Mouse (Mus musculus) hindbrain, embryonic 15.5 days (tissue): ENCODE measurements around the gene Rimbp3. TPM values are rescaled to one million over a fixed set of nuclear protein-coding genes. Genes with fewer than 3 reads are reported as not detected.
A peak's percentile ranks its signal among the peaks of the same experiment; 100 is the strongest.
"Not testable (repeated sequence)": the region's sequence is repeated elsewhere in the genome, so short reads cannot be mapped to it uniquely, and the experiment has no call there.

Experiments
- ATAC-seq: fragments of 200-750 bp; cut with Nextera tagmentation; 2 replicates; pipeline ENCODE4 v1.8.0; 2017; ENCODE audit warnings: low read depth, moderate number of reproducible peaks, moderate TSS enrichment; ENCODE audit not compliant: low FRiP score
- H3K27ac ChIP-seq: fragments of 300-500 bp; sonication (generic); replicated peaks from 2 replicates; pipeline ENCODE4 v1.5.1; 2015; ENCODE audit warnings: mild to moderate bottlenecking, inconsistent platforms
- H3K27me3 ChIP-seq: fragments of 300-500 bp; sonication (generic); 2 replicates; pipeline ENCODE4 v1.6.1; 2015; ENCODE audit warnings: control low read depth, inconsistent platforms
- H3K36me3 ChIP-seq: fragments of 300-500 bp; sonication (generic); 2 replicates; pipeline ENCODE4 v1.6.1; 2015; ENCODE audit warnings: control low read depth, inconsistent platforms
- H3K4me1 ChIP-seq: fragments of 300-500 bp; sonication (generic); replicated peaks from 2 replicates; pipeline ENCODE4 v1.6.1; 2015; ENCODE audit warnings: control low read depth, inconsistent platforms
- H3K4me2 ChIP-seq: fragments of 300-500 bp; sonication (generic); 2 replicates; pipeline ENCODE4 v1.6.1; 2015; ENCODE audit warnings: moderate library complexity, mild to moderate bottlenecking, inconsistent platforms
- H3K4me3 ChIP-seq: fragments of 300-500 bp; sonication (generic); 2 replicates; pipeline ENCODE4 v1.5.1; 2015; ENCODE audit warnings: mild to moderate bottlenecking, inconsistent platforms
- H3K9ac ChIP-seq: fragments of 300-500 bp; sonication (generic); 2 replicates; pipeline ENCODE4 v1.6.1; 2015; ENCODE audit warnings: inconsistent platforms
- H3K9me3 ChIP-seq: fragments of 300-500 bp; sonication (generic); 2 replicates; pipeline ENCODE4 v1.6.1; 2016; ENCODE audit warnings: control low read depth, inconsistent platforms
- WGBS: fragments of 180-500 bp; shearing (Covaris S2); methylation state at CpG from one replicate; pipeline ENCODE4 v1.1.7; 2015; 5-methylcytosine and 5-hydroxymethylcytosine counted together
- polyA plus RNA-seq: library from polyadenylated mRNA; unstranded; fragments of >200 nt; fragmentation: Nextera tagmentation; extraction: Ambion mirVana; gene quantifications from 2 replicates; pipeline ENCODE4 v1.2.1, GENCODE M21; 2015

Rimbp3 gene
- polyA plus RNA-seq, 1 experiment from 2014 or later, result 1.8 TPM

DNA sequence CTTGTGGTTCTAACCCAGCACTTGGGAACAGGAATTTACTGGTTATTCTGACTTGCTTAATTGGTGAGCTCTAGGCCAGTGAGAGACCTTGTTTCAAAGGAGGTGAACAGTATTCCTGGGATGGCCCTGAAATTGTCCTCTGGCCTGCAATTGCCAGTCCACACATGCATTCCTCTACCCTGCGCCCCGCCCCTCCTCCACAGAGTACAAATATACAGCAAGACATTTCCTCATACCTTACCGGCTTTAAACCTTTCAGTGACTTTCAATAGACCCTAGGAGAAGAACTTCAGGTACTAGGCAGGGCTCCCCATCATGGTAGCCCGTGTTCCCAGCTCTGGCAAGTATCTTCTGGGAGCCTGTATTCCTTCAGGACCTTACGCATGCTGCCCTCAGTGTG lies 17.2 kb downstream of the Rimbp3 start:
- Histone ChIP-seq H3K27me3 (no peaks in the 10 kb centered on the region), H3K4me2 (no peak overlapping the region), H3K4me1 (no peaks in the 10 kb centered on the region), H3K4me3 (no peak overlapping the region), H3K27ac (no peak overlapping the region), H3K9me3 (no peaks in the 10 kb centered on the region), H3K36me3 (no peaks in the 10 kb centered on the region), H3K9ac (no peak overlapping the region)
- WGBS, result 92% methylated on average over 5 of the region's 5 CpGs
- ATAC-seq, result no peak

DNA sequence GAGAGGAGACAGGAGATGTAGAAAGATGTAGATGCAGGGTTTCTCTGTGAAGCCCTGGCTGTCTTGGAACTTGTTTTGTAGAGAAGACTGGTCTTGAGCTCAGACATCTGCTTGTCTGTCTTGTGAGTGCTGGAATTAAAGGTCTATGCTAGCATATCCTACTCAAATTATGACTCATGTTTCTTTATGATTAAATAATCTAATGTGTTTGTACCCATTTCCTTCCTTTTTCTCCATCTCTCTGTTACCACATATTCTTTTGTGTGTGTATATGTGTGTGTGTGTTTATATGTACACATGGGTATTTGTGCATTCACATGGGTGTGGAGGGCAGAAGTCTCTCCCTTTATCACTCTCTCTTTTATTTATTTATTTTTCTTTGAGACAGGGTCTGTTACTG lies 18.1 kb downstream of the Rimbp3 start:
- ATAC-seq, result no peak
- Histone ChIP-seq H3K9me3 (no peaks in the 10 kb centered on the region), H3K4me2 (no peak overlapping the region), H3K4me3 (no peak overlapping the region), H3K4me1 (no peaks in the 10 kb centered on the region), H3K36me3 (no peaks in the 10 kb centered on the region), H3K9ac (no peak overlapping the region), H3K27me3 (no peaks in the 10 kb centered on the region), H3K27ac (no peak overlapping the region)

DNA sequence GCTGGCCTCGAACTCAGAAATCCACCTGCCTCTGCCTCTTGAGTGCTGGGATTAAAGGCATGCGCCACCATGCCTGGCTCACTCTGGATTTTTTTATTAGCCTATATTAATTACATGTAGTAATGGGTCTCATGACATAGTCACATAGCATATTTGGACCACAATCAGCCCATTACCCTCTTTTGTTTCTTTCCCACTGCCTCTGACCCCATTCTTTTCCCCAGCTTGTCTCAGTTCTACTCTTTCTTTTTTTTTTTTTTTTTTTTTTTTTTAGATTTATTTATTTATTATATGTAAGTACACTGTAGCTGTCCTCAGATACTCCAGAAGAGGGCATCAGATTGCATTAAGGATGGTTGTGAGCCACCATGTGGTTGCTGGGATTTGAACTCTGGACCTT lies 23.1 kb downstream of the Rimbp3 start:
- H3K4me1 ChIP-seq, result peaks cover 30% of the 10 kb centered on the region
- not testable (repeated sequence) for H3K9me3 ChIP-seq, H3K27ac ChIP-seq, ATAC-seq, H3K9ac ChIP-seq, H3K4me2 ChIP-seq, H3K4me3 ChIP-seq, H3K36me3 ChIP-seq, H3K27me3 ChIP-seq
- 90% methylated on average over 2 of the region's 2 CpGs for WGBS

DNA sequence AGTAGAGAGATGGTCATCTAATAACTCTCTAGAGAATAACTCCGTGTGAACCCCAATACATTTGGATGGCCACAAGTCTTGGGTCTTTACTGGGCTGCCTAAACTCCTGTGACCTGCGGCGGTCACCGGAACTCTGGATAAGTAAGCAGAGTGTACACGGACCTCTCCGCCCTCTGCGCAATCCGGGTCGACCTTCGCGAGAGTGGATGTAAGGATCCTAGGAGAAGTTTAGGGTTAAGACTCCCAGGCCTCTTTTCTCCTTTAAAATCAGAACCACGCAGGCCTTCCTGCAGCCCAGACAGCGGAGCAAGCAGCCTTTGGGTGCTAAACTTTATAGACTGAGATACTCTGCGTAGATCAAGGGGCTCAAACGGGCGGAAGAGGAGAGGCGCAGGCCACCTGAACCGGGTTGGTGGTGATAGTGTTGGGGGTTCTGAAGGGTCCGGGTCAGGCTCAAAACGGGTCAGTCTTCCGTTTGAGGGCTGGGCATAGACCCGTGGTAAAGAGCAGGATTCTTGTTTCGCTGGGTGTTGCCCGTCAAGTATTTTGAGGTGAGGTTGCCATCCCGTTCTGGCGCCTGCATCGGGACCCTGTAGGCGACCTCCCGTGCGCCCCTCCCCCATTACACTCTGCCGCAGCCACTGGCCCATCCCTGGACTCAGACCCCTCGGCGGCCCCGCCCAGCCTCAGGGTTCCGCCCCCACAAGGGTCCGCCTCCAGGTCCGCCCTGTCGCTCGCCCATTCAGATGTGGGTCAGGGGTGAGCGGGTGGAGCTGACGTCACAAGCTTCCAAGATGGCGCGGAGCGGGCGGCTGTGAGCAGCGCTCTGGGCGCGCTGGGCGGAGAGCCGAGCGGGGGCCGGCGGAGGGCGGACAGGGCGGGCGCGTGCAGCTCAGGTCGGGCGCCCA lies 24.6 kb downstream of the Rimbp3 start, which contains the start of gene Hic2:
Hic2 (plus strand) TSS at position 779 of the 908 bp plus-strand sequence.
- peak within 1 kb of the TSS; percentile 95 for H3K27ac ChIP-seq
- peak; percentile 95 for ATAC-seq
- peak within 1 kb of the TSS; percentile 83 for H3K4me3 ChIP-seq
- H3K9me3 ChIP-seq, result no peaks in the 10 kb centered on the region
- H3K36me3 ChIP-seq, result no peaks in the 10 kb centered on the region
- H3K27me3 ChIP-seq, result no peaks in the 10 kb centered on the region
- H3K4me2 ChIP-seq, result peak within 1 kb of the TSS; percentile 81
- H3K9ac ChIP-seq, result peak within 1 kb of the TSS; percentile 91
- peaks cover 37% of the 10 kb centered on the region for H3K4me1 ChIP-seq
- WGBS, result under 1% methylated on average over 59 of the region's 59 CpGs

DNA sequence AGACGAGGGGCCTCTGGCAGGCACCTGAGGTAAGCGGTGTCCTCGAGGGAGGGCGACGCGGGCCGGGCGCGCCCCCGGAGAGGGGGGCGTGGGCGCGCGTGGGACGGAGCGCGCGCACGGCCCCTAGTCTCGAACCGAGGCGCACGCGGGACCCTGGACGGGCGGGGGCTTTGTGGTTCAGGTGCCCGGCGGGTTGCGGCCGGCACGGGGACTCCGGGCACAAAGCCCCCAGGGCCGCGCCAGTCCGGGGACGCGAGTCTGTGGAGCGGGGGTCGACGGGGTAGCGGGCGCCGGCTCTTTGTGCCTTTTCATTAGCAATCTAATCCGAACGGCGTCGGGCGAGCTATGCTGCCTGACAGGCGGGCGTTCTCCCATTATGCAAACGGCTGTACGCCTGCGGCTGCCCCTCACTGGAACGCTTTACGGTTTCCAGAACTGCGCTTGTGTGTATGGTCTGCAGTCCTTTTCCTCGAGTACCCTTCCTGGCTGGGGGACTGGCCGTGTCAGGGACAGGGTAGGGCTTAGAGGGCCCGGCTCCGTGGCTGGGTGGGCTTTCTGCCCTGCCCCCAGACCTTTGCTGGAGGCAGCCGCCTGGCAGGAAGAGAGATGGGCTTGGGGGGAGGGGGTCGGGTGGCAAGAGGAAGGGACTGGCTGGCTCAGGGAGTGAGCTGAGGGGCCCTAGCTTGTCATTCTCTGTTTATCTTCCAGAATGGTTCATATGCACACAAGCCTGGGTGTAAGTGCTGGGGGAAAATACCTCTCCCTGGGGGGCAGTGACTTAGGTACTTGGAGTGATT lies 25.5 kb downstream of the Rimbp3 start:
- no peaks in the 10 kb centered on the region for H3K27me3 ChIP-seq
- peak overlapping the region; percentile 95 for H3K27ac ChIP-seq
- H3K4me1 ChIP-seq, result peaks cover 45% of the 10 kb centered on the region
- WGBS, result under 1% methylated on average over 56 of the region's 62 CpGs
- no peaks in the 10 kb centered on the region for H3K36me3 ChIP-seq
- H3K4me2 ChIP-seq, result peak overlapping the region; percentile 81
- peak overlapping the region; percentile 91 for H3K9ac ChIP-seq
- peak; percentile 74 for ATAC-seq
- H3K9me3 ChIP-seq, result no peaks in the 10 kb centered on the region
- peak overlapping the region; percentile 83 for H3K4me3 ChIP-seq

DNA sequence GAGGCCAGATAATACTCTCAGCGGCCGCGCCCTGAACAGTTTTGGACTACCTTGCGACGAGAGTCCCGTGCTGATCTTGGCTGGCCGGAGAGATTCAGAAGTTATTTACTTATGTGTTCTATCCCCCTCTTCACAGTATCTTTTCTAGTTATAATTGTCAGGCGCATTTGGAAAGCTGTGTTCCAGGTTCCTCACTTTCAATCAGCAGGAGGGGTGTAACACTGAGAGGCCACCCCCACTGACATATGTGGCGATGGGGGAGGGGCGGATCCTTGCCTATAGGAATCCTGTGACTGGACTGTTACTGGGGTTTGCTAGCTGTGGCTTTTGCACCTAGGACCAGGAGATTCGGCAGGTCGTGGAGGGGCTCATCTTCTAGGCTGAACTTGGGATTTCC lies 26.1 kb downstream of the Rimbp3 start:
- no peaks in the 10 kb centered on the region for H3K27me3 ChIP-seq
- WGBS, result 1% methylated on average over 12 of the region's 12 CpGs
- H3K27ac ChIP-seq, result peak overlapping the region; percentile 95

DNA sequence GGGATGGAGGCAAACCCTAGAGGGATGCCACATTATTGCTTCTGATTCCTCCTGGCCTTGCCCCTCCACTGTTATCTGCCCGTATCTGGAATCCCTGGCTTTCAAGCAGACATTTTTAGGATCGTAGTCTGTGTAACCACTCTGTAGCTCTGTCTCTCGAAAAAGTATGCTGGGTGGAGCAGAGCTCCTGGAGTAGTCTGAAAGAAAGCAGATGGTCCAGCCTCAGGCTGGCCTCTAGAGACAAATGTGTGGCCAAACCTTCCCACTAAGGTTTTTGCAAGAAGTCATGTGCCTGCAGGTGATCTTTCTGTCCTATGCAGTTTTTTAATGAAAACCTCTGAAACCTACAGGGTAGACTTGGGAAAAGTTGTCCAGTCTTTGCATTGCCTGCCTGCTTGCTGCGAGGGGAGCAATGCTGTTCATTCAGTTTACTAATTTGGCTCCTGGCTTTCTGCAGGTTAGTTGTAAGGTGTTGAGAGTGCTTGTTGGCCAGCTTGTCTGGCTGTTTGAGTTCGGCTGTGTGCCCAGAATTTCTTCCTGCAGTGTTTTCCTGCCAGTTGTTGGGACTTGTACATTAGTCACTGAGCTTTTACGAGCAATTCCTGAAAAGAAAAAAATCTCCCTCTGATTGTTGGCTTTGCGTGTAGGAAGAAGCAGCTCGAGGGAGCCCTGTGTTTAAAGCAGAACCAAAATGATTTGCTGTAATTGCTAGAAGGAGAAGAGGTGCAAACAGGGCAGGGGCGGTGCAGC lies 26.7 kb downstream of the Rimbp3 start:
- Histone ChIP-seq H3K4me3 (peak overlapping the region; percentile 83), H3K27me3 (no peaks in the 10 kb centered on the region), H3K9me3 (no peaks in the 10 kb centered on the region), H3K27ac (0 out of 2 replicates have a peak overlapping the region, but pooled peaks have one; percentile 95), H3K4me1 (peaks cover 56% of the 10 kb centered on the region), H3K9ac (peak overlapping the region; percentile 91), H3K36me3 (no peaks in the 10 kb centered on the region), H3K4me2 (peak overlapping the region; percentile 81)
- ATAC-seq, result no peak
- WGBS, result 38% methylated on average over 9 of the region's 9 CpGs

More for the DNA sequence above, 26.1 kb downstream of the Rimbp3 start:
- Histone ChIP-seq H3K4me2 (peak overlapping the region; percentile 81), H3K9ac (peak overlapping the region; percentile 91), H3K36me3 (no peaks in the 10 kb centered on the region), H3K4me3 (peak overlapping the region; percentile 83), H3K4me1 (peaks cover 51% of the 10 kb centered on the region), H3K9me3 (no peaks in the 10 kb centered on the region)
- ATAC-seq, result no peak; the same call in 1 of the 2 replicates

DNA sequence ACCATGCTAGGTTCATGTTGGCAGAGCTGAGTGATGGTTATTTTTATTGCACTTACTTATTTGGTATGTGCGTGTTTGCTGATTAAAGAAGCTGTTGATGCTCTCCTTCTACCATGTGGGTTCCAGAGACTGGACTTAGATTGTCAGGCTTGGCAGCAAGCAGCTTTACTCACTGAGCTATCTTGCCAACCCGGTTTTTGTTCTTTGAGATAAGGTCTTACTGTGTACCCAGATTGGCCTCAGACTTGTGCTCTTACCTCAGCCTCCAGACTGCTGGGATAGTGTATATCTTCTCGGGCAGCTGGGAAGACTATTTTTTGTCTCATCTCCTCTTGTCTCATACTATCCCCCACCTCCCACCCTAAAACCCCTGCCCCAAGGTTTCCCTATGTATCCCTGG lies 29.2 kb downstream of the Rimbp3 start:
- no peak for ATAC-seq
- Histone ChIP-seq H3K4me2 (no peak overlapping the region), H3K9me3 (no peaks in the 10 kb centered on the region), H3K9ac (no peak overlapping the region), H3K4me1 (peaks cover 60% of the 10 kb centered on the region), H3K4me3 (no peak overlapping the region), H3K27me3 (no peaks in the 10 kb centered on the region), H3K27ac (no peak overlapping the region), H3K36me3 (no peaks in the 10 kb centered on the region)
- WGBS, result 90% methylated on average over 3 of the region's 3 CpGs

DNA sequence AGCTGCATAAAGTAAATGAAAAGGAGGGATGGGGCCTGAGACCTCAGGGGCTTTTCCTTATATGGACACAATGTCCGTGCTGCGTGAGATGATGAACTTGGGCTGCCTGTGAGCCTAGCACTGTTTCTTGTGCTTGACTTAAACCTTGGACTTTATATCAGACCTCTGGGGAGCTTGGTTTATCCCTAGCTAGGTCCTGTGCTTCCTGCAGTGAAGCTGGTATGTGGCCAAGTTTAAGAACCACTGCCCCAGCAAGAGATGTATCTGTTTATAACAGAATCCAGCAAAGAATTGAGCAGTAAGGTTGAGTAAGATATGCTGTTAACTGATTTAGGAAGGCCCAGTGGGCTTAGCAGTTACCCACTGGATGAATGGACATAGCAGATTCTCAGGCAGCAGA lies 31.0 kb downstream of the Rimbp3 start:
- Histone ChIP-seq H3K9me3 (no peaks in the 10 kb centered on the region), H3K27ac (no peak overlapping the region), H3K9ac (no peak overlapping the region), H3K4me3 (no peak overlapping the region), H3K27me3 (no peaks in the 10 kb centered on the region), H3K4me2 (no peak overlapping the region), H3K4me1 (peaks cover 53% of the 10 kb centered on the region), H3K36me3 (no peaks in the 10 kb centered on the region)
- WGBS, result 84% methylated on average over 2 of the region's 2 CpGs
- ATAC-seq, result no peak

DNA sequence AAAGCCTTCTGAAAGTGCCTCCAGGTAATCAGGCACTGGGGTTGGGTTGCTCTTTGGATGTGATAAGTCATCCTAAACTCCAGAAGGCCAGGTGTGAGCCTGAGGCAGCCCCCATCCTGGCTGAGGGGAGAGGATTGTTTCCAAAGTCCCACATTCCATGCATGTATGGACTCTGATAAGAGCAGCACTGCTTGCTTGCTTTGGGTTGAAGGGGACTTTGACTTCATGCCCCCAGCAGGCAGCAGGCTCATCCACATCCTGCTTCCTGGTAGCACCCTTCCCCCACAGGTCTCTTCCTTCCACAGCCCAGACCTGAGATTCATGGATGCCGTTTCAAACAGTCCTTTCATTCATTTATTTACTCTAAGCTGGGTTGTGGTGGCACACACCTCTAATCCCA lies 35.3 kb downstream of the Rimbp3 start:
- Histone ChIP-seq H3K36me3 (no peaks in the 10 kb centered on the region), H3K27ac (no peak overlapping the region), H3K9me3 (no peaks in the 10 kb centered on the region), H3K4me2 (no peak overlapping the region), H3K27me3 (no peaks in the 10 kb centered on the region), H3K9ac (no peak overlapping the region), H3K4me3 (no peak overlapping the region), H3K4me1 (peaks cover 21% of the 10 kb centered on the region; the same call in 1 of the 2 replicates)
- no peak for ATAC-seq
- WGBS, result 71% methylated on average over 1 of the region's 1 CpGs

DNA sequence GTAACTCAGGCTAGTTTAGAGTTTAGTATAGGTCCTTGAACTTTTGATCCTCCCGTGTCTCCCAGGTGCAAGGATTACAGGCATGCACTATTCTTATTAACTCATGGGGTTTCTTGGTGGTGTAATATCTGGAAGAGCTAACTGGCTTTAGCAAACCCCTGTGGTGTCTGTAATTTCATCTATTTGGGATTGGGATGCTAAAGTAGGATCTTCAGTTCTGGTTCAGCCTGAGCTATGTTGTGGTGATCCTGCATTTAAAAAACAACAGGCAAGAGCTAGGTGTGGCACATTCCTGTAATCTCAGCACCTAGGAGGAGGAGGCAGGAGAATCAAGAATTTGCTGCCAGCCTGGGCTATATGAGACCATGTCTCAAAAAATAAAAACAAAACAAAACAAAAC lies 36.6 kb downstream of the Rimbp3 start:
- Histone ChIP-seq H3K9ac (no peak overlapping the region), H3K27me3 (no peaks in the 10 kb centered on the region), H3K4me2 (no peak overlapping the region), H3K4me1 (peaks cover 10% of the 10 kb centered on the region; the same call in 1 of the 2 replicates), H3K9me3 (no peaks in the 10 kb centered on the region), H3K27ac (no peak overlapping the region), H3K36me3 (no peaks in the 10 kb centered on the region), H3K4me3 (no peak overlapping the region)
- WGBS, result 86% methylated on average over 1 of the region's 1 CpGs
- no peak for ATAC-seq
